Mouse (Mus musculus) erythroblast, embryonic 14.5 days (primary cell): Measurements from ENCODE around the gene Kidins220. TPM values are rescaled to one million over a fixed set of nuclear protein-coding genes. Genes with fewer than 3 reads are reported as not detected.
A peak's percentile ranks its signal among the peaks of the same experiment; 100 is the strongest.

Experiments
- H3K27me3 ChIP-seq: 2 replicates; pipeline ENCODE4 v1.6.1; 2012; ENCODE audit warnings: inconsistent platforms; ENCODE audit not compliant: control insufficient read depth
- H3K36me3 ChIP-seq: 2 replicates; pipeline ENCODE4 v1.6.1; 2012; ENCODE audit warnings: mild to moderate bottlenecking, inconsistent platforms; ENCODE audit not compliant: control insufficient read depth
- H3K4me1 ChIP-seq: 2 replicates; pipeline ENCODE4 v1.6.1; 2012; ENCODE audit warnings: inconsistent platforms; ENCODE audit not compliant: control insufficient read depth
- H3K4me3 ChIP-seq: replicated peaks from 2 replicates; pipeline ENCODE3; 2012; ENCODE audit warnings: moderate library complexity, mild to moderate bottlenecking, inconsistent platforms
- H3K9me3 ChIP-seq: 2 replicates; pipeline ENCODE4 v1.6.1; 2012; ENCODE audit warnings: low read length, inconsistent platforms, mixed read lengths; ENCODE audit not compliant: control insufficient read depth
- GATA1 ChIP-seq: IDR thresholded peaks from 2 replicates; pipeline ENCODE4 v1.6.1; 2012; ENCODE audit warnings: low read length, inconsistent platforms, mixed read lengths
- TAL1 ChIP-seq: IDR thresholded peaks from 3 replicates; pipeline ENCODE4 v1.6.1; 2012; ENCODE audit warnings: low read length, inconsistent platforms, mixed read lengths
- polyA plus RNA-seq: library from polyadenylated mRNA; stranded (reverse); fragments of >175 nt; gene quantifications from 2 replicates; pipeline ENCODE4 v1.2.3, GENCODE M21; 2012

The Kidins220 gene
- polyA plus RNA-seq, 1 experiment, result 0.32 TPM

- no peaks in the 10 kb centered on the region for H3K27me3 ChIP-seq
- peaks cover 57% of the 10 kb centered on the region for H3K36me3 ChIP-seq
- TF ChIP-seq GATA1, result no peak
- no peak for TF ChIP-seq TAL1
- no peaks in the 10 kb centered on the region for H3K9me3 ChIP-seq
- H3K4me1 ChIP-seq, result peaks cover 80% of the 10 kb centered on the region
- no peak overlapping the region for H3K4me3 ChIP-seq
Measured at GRCm38 (mm10) chr12:24936281-24936680, 38.4 kb upstream of the Kidins220 start.

GRCm38 (mm10) chr12:24939372-24939771 lies 35.4 kb upstream of the Kidins220 start:
- no peaks in the 10 kb centered on the region for H3K9me3 ChIP-seq
- peak; percentile 76 for TF ChIP-seq TAL1
- TF ChIP-seq GATA1, result no peak
- peaks cover 89% of the 10 kb centered on the region for H3K4me1 ChIP-seq
- H3K36me3 ChIP-seq, result peaks cover 71% of the 10 kb centered on the region
- no peaks in the 10 kb centered on the region for H3K27me3 ChIP-seq
- peak overlapping the region; percentile 42 for H3K4me3 ChIP-seq

- peaks cover 75% of the 10 kb centered on the region for H3K4me1 ChIP-seq
- no peaks in the 10 kb centered on the region for H3K9me3 ChIP-seq
- H3K4me3 ChIP-seq, result no peak overlapping the region
- no peaks in the 10 kb centered on the region for H3K27me3 ChIP-seq
- TF ChIP-seq TAL1 (no peak), GATA1 (no peak)
- H3K36me3 ChIP-seq, result peaks cover 84% of the 10 kb centered on the region
Measured at GRCm38 (mm10) chr12:24942619-24943287, 32.0 kb upstream of the Kidins220 start.

- Histone ChIP-seq H3K4me3 (no peak overlapping the region), H3K9me3 (no peaks in the 10 kb centered on the region), H3K4me1 (peaks cover 76% of the 10 kb centered on the region), H3K27me3 (no peaks in the 10 kb centered on the region), H3K36me3 (peaks cover 89% of the 10 kb centered on the region)
- no peak for TF ChIP-seq GATA1
- TF ChIP-seq TAL1, result no peak
Measured at GRCm38 (mm10) chr12:24943427-24943826, 31.3 kb upstream of the Kidins220 start.

- TF ChIP-seq TAL1, result no peak
- no peak for TF ChIP-seq GATA1
- Histone ChIP-seq H3K4me3 (no peak overlapping the region), H3K36me3 (peaks cover 87% of the 10 kb centered on the region), H3K27me3 (no peaks in the 10 kb centered on the region), H3K9me3 (no peaks in the 10 kb centered on the region), H3K4me1 (peaks cover 68% of the 10 kb centered on the region)
Measured at GRCm38 (mm10) chr12:24944597-24944996, 30.1 kb upstream of the Kidins220 start.

- no peak for TF ChIP-seq GATA1
- TF ChIP-seq TAL1, result no peak
- Histone ChIP-seq H3K4me3 (no peak overlapping the region), H3K4me1 (peaks cover 45% of the 10 kb centered on the region), H3K9me3 (peaks cover 3% of the 10 kb centered on the region), H3K36me3 (peaks cover 85% of the 10 kb centered on the region), H3K27me3 (no peaks in the 10 kb centered on the region)
Measured at GRCm38 (mm10) chr12:24947065-24947464, 27.7 kb upstream of the Kidins220 start.

- peaks cover 32% of the 10 kb centered on the region for H3K4me1 ChIP-seq
- peaks cover 3% of the 10 kb centered on the region for H3K9me3 ChIP-seq
- no peaks in the 10 kb centered on the region for H3K27me3 ChIP-seq
- peaks cover 84% of the 10 kb centered on the region for H3K36me3 ChIP-seq
- TF ChIP-seq TAL1, result no peak
- no peak for TF ChIP-seq GATA1
- no peak overlapping the region for H3K4me3 ChIP-seq
Measured at GRCm38 (mm10) chr12:24948344-24948743, 26.4 kb upstream of the Kidins220 start.

GRCm38 (mm10) chr12:24950376-24951046 lies 24.2 kb upstream of the Kidins220 start:
- no peaks in the 10 kb centered on the region for H3K27me3 ChIP-seq
- TF ChIP-seq GATA1 (no peak), TAL1 (no peak)
- H3K9me3 ChIP-seq, result peaks cover 3% of the 10 kb centered on the region
- H3K4me1 ChIP-seq, result peaks cover 20% of the 10 kb centered on the region
- no peak overlapping the region for H3K4me3 ChIP-seq
- H3K36me3 ChIP-seq, result peaks cover 82% of the 10 kb centered on the region

GRCm38 (mm10) chr12:24952147-24952546 lies 22.6 kb upstream of the Kidins220 start:
- Histone ChIP-seq H3K9me3 (peaks cover 3% of the 10 kb centered on the region), H3K4me1 (peaks cover 16% of the 10 kb centered on the region), H3K36me3 (peaks cover 73% of the 10 kb centered on the region), H3K27me3 (no peaks in the 10 kb centered on the region), H3K4me3 (no peak overlapping the region)
- TF ChIP-seq TAL1 (no peak), GATA1 (no peak)

GRCm38 (mm10) chr12:24955137-24955536 lies 19.6 kb upstream of the Kidins220 start:
- Histone ChIP-seq H3K4me3 (no peak overlapping the region), H3K4me1 (peaks cover 1% of the 10 kb centered on the region; the same call in 1 of the 2 replicates), H3K36me3 (peaks cover 71% of the 10 kb centered on the region), H3K27me3 (no peaks in the 10 kb centered on the region), H3K9me3 (peaks cover 3% of the 10 kb centered on the region)
- TF ChIP-seq TAL1, result no peak
- TF ChIP-seq GATA1, result no peak
